Mouse (Mus musculus): ENCODE results near the gene Hbq1b. TPM values are rescaled to one million over a fixed set of nuclear protein-coding genes. Genes with fewer than 3 reads are reported as not detected.
"Not testable (repeated sequence)": the region's sequence is repeated elsewhere in the genome, so short reads cannot be mapped to it uniquely, and the experiment has no call there.

Gene Hbq1b
- total RNA-seq, 4 experiments from 2014 or later = not detected

GRCm38 (mm10) chr11:32267964-32268363, 18.8 kb upstream of the Hbq1b start:
- no peak for DNase-seq

GRCm38 (mm10) chr11:32268952-32269351, 17.8 kb upstream of the Hbq1b start:
- no peak for DNase-seq

- no peak for DNase-seq
Measured at GRCm38 (mm10) chr11:32271178-32271577, 15.6 kb upstream of the Hbq1b start.

- DNase-seq = no peak
Measured at GRCm38 (mm10) chr11:32276347-32276746, 10.4 kb upstream of the Hbq1b start, which contains the start of gene Hba-x. Gene Hba-x, plus strand, starts transcription at chr11:32276400.

- no peak for DNase-seq
Measured at GRCm38 (mm10) chr11:32277736-32278457, 8.9 kb upstream of the Hbq1b start.

- DNase-seq = no peak
Measured at GRCm38 (mm10) chr11:32278458-32278957, 8.3 kb upstream of the Hbq1b start.

- no peak for DNase-seq
Measured at GRCm38 (mm10) chr11:32280646-32281045, 6.1 kb upstream of the Hbq1b start.

GRCm38 (mm10) chr11:32281416-32282144, 5.2 kb upstream of the Hbq1b start:
- DNase-seq = no peak

GRCm38 (mm10) chr11:32283091-32283777, 3.5 kb upstream of the Hbq1b start, which contains the start of gene Hba-a1:
Gene Hba-a1, plus strand, starts transcription at chr11:32283511.
- DNase-seq = not testable (repeated sequence)

GRCm38 (mm10) chr11:32284582-32284981, 2.2 kb upstream of the Hbq1b start:
- not testable (repeated sequence) for DNase-seq

- DNase-seq = no peak
Measured at GRCm38 (mm10) chr11:32285031-32285775, 1.6 kb upstream of the Hbq1b start.

- DNase-seq = not testable (repeated sequence)
Measured at GRCm38 (mm10) chr11:32285887-32286286, 878 bp upstream of the Hbq1b start.

GRCm38 (mm10) chr11:32287493-32287825, 694 bp downstream of the Hbq1b start:
- DNase-seq = no peak

- DNase-seq = not testable (repeated sequence)
Measured at GRCm38 (mm10) chr11:32292819-32293218, 6.1 kb downstream of the Hbq1b start.

GRCm38 (mm10) chr11:32293479-32293878, 6.7 kb downstream of the Hbq1b start:
- DNase-seq = not testable (repeated sequence)

- DNase-seq = not testable (repeated sequence)
Measured at GRCm38 (mm10) chr11:32296203-32296602, 9.4 kb downstream of the Hbq1b start, which contains the start of gene Hba-a2. Gene Hba-a2, plus strand, starts transcription at chr11:32296489.

GRCm38 (mm10) chr11:32297417-32297816, 10.7 kb downstream of the Hbq1b start:
- DNase-seq = not testable (repeated sequence)

GRCm38 (mm10) chr11:32297866-32298531, 11.2 kb downstream of the Hbq1b start:
- no peak for DNase-seq

GRCm38 (mm10) chr11:32298532-32298918, 11.8 kb downstream of the Hbq1b start:
- DNase-seq = no peak

GRCm38 (mm10) chr11:32299865-32300264, 13.1 kb downstream of the Hbq1b start, which contains the start of gene Hbq1a:
Gene Hbq1a, plus strand, starts transcription at chr11:32300069.
- DNase-seq = not testable (repeated sequence)

Measured in adrenal gland, adult 8-10 months (tissue).